Mouse (Mus musculus): ENCODE data around the gene Hadhb. TPM values are rescaled to one million over a fixed set of nuclear protein-coding genes. Genes with fewer than 3 reads are reported as not detected.

Hadhb gene
- polyA plus RNA-seq, 2 experiments = 60.7 to 123 TPM

GRCm38 (mm10) chr5:30155821-30156629, 977 bp downstream of the Hadhb start:
- ATAC-seq (ENCODE audit: insufficient read depth) (no peak), DNase-seq (ENCODE audit: low read depth in 3 of 3, low spot score in 3 of 3) (peak in 2 of 3 experiments; percentile 9 to 16)

GRCm38 (mm10) chr5:30159601-30160000, 4.6 kb downstream of the Hadhb start:
- WGBS (ENCODE audit: insufficient replicate concordance) = 71% methylated on average over 6 of the region's 6 CpGs
- no peak overlapping the region for H3K4me3 ChIP-seq (ENCODE audit: insufficient read depth in 1 of 2, low read depth in 2 of 2, low read length in 2 of 2)
- no peaks in the 10 kb centered on the region for H3K9me3 ChIP-seq (ENCODE audit: control insufficient read depth, low read length)
- H3K4me1 ChIP-seq (replicated peaks; ENCODE audit: control insufficient read depth in 2 of 2, insufficient read depth in 2 of 2, low read length in 1 of 2) = peaks cover 2 to 3% of the 10 kb centered on the region in 2 experiments
- no peaks in the 10 kb centered on the region for H3K27me3 ChIP-seq (ENCODE audit: control insufficient read depth, insufficient read depth, low read length)
- no peaks in the 10 kb centered on the region; the same call in 1 of the 2 replicates for H3K36me3 ChIP-seq (replicated peaks; ENCODE audit: control insufficient read depth, insufficient read depth, low read depth)
- no peak overlapping the region for H3K27ac ChIP-seq
- H3K9ac ChIP-seq (replicated peaks) = no peak overlapping the region
- no peak overlapping the region for H3K4me2 ChIP-seq (ENCODE audit: low read depth)
- TF ChIP-seq CTCF (IDR thresholded peaks at IDR 0.05; ENCODE audit: low read depth) (no peak), EP300 (IDR thresholded peaks at IDR 0.05; ENCODE audit: low read depth) (no peak)
- ATAC-seq (ENCODE audit: insufficient read depth) (no peak), DNase-seq (ENCODE audit: low read depth in 3 of 3, low spot score in 3 of 3) (no peak)

More at GRCm38 (mm10) chr5:30155821-30156629, 977 bp downstream of the Hadhb start:
- H3K36me3 ChIP-seq (replicated peaks; ENCODE audit: control insufficient read depth, insufficient read depth, low read depth) = no peaks in the 10 kb centered on the region
- H3K4me1 ChIP-seq (replicated peaks; ENCODE audit: control insufficient read depth in 2 of 2, insufficient read depth in 2 of 2, low read length in 1 of 2) = peaks cover 6% of the 10 kb centered on the region in 2 experiments
- 12% methylated on average over 13 of the region's 13 CpGs for WGBS (ENCODE audit: insufficient replicate concordance)
- no peak for TF ChIP-seq EP300 (IDR thresholded peaks at IDR 0.05; ENCODE audit: low read depth)
- H3K4me2 ChIP-seq (ENCODE audit: low read depth) = peak overlapping the region; percentile 90
- H3K9ac ChIP-seq (replicated peaks) = peak overlapping the region; percentile 84
- peak overlapping the region; percentile 75 to 93 for H3K4me3 ChIP-seq (ENCODE audit: insufficient read depth in 1 of 2, low read depth in 2 of 2, low read length in 2 of 2)
- H3K27ac ChIP-seq = peak overlapping the region; percentile 73
- H3K27me3 ChIP-seq (ENCODE audit: control insufficient read depth, insufficient read depth, low read length) = no peaks in the 10 kb centered on the region
- H3K9me3 ChIP-seq (ENCODE audit: control insufficient read depth, low read length) = no peaks in the 10 kb centered on the region

GRCm38 (mm10) chr5:30161836-30162235, 6.8 kb downstream of the Hadhb start:
- ATAC-seq (ENCODE audit: insufficient read depth) = no peak
- no peak overlapping the region for H3K4me3 ChIP-seq (ENCODE audit: insufficient read depth in 1 of 2, low read depth in 2 of 2, low read length in 2 of 2)
- WGBS (ENCODE audit: insufficient replicate concordance) = 73% methylated on average over 1 of the region's 1 CpGs

GRCm38 (mm10) chr5:30162339-30162738, 7.3 kb downstream of the Hadhb start:
- Histone ChIP-seq H3K4me2 (ENCODE audit: low read depth) (no peak overlapping the region), H3K9ac (replicated peaks) (no peak overlapping the region), H3K4me3 (ENCODE audit: insufficient read depth in 1 of 2, low read depth in 2 of 2, low read length in 2 of 2) (no peak overlapping the region), H3K36me3 (replicated peaks; ENCODE audit: control insufficient read depth, insufficient read depth, low read depth) (no peaks in the 10 kb centered on the region; the same call in none of the 2 replicates), H3K27me3 (ENCODE audit: control insufficient read depth, insufficient read depth, low read length) (no peaks in the 10 kb centered on the region), H3K9me3 (ENCODE audit: control insufficient read depth, low read length) (no peaks in the 10 kb centered on the region), H3K27ac (no peak overlapping the region), H3K4me1 (replicated peaks; ENCODE audit: control insufficient read depth in 2 of 2, insufficient read depth in 2 of 2, low read length in 1 of 2) (no peaks in the 10 kb centered on the region; a peak in 2 of 4 replicates)
- 62% methylated on average over 6 of the region's 6 CpGs for WGBS (ENCODE audit: insufficient replicate concordance)
- ATAC-seq (ENCODE audit: insufficient read depth) = no peak
- TF ChIP-seq CTCF (IDR thresholded peaks at IDR 0.05; ENCODE audit: low read depth) = no peak
- TF ChIP-seq EP300 (IDR thresholded peaks at IDR 0.05; ENCODE audit: low read depth) = no peak
- no peak for DNase-seq (ENCODE audit: low read depth in 3 of 3, low spot score in 3 of 3)

More at GRCm38 (mm10) chr5:30161836-30162235, 6.8 kb downstream of the Hadhb start:
- H3K36me3 ChIP-seq (replicated peaks; ENCODE audit: control insufficient read depth, insufficient read depth, low read depth) = no peaks in the 10 kb centered on the region; the same call in none of the 2 replicates
- no peak overlapping the region for H3K4me2 ChIP-seq (ENCODE audit: low read depth)
- no peak for DNase-seq (ENCODE audit: low read depth in 3 of 3, low spot score in 3 of 3)
- no peak overlapping the region for H3K27ac ChIP-seq
- no peaks in the 10 kb centered on the region for H3K27me3 ChIP-seq (ENCODE audit: control insufficient read depth, insufficient read depth, low read length)
- TF ChIP-seq CTCF (IDR thresholded peaks at IDR 0.05; ENCODE audit: low read depth) (no peak), EP300 (IDR thresholded peaks at IDR 0.05; ENCODE audit: low read depth) (no peak)
- no peak overlapping the region for H3K9ac ChIP-seq (replicated peaks)
- peaks cover 0 to 1% of the 10 kb centered on the region in 2 experiments; a peak in 3 of 4 replicates for H3K4me1 ChIP-seq (replicated peaks; ENCODE audit: control insufficient read depth in 2 of 2, insufficient read depth in 2 of 2, low read length in 1 of 2)
- no peaks in the 10 kb centered on the region for H3K9me3 ChIP-seq (ENCODE audit: control insufficient read depth, low read length)

DNA sequence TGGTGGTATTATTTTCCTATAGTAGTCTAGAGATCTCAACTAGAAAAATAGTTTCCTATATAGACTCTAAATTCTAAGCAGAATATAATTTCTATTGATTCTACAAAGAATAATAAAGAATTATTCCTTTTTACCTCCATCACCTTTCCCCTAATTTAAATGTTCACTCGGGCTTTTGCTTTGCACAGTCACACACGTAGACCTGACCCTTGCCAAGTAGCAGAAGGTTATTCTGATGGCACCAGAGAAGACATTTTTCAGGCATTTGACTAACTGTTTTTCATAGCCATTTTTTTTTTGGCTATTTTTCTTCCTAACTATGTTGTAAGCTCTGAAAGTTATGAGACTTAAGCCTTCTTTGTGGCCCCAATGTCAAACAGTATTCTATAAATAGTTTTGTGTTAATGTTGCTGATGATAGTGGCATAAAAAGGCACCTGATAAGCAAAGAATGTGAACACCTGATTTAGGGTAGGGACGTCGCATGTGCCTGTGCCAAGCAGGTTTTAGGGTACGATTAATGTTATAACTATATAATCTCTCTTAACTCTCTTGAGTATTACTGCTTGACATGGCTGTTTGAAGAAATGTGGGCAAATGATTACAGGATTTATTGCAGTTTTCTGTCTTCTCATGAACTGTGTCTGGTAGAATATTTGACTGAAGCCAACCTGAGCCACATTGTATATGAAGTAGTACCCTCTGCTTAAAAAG, 10.3 kb downstream of the Hadhb start:
- H3K36me3 ChIP-seq (replicated peaks; ENCODE audit: control insufficient read depth, insufficient read depth, low read depth) = peaks cover 11% of the 10 kb centered on the region
- H3K4me3 ChIP-seq (ENCODE audit: insufficient read depth in 1 of 2, low read depth in 2 of 2, low read length in 2 of 2) = no peak overlapping the region
- H3K27me3 ChIP-seq (ENCODE audit: control insufficient read depth, insufficient read depth, low read length) = no peaks in the 10 kb centered on the region
- WGBS (ENCODE audit: insufficient replicate concordance) = 70% methylated on average over 5 of the region's 5 CpGs
- ATAC-seq (ENCODE audit: insufficient read depth) (no peak), DNase-seq (ENCODE audit: low read depth in 3 of 3, low spot score in 3 of 3) (no peak)
- H3K4me1 ChIP-seq (replicated peaks; ENCODE audit: control insufficient read depth in 2 of 2, insufficient read depth in 2 of 2, low read length in 1 of 2) = no peaks in the 10 kb centered on the region; a peak in 1 of 4 replicates
- TF ChIP-seq CTCF (IDR thresholded peaks at IDR 0.05; ENCODE audit: low read depth) (no peak), EP300 (IDR thresholded peaks at IDR 0.05; ENCODE audit: low read depth) (no peak)
- no peak overlapping the region for H3K9ac ChIP-seq (replicated peaks)
- H3K4me2 ChIP-seq (ENCODE audit: low read depth) = no peak overlapping the region
- no peaks in the 10 kb centered on the region for H3K9me3 ChIP-seq (ENCODE audit: control insufficient read depth, low read length)
- H3K27ac ChIP-seq = no peak overlapping the region

All from liver, embryonic 14.5 days (tissue).